Mouse (Mus musculus) leukemia stem cell, adult 10-12 weeks (primary cell): ENCODE results near the gene Bmpr2. TPM values are rescaled to one million over a fixed set of nuclear protein-coding genes. Genes with fewer than 3 reads are reported as not detected.

ENCODE experiments used
- polyA plus RNA-seq: library from polyadenylated mRNA; stranded (reverse); fragments of >175 nt; gene quantifications from 2 replicates; pipeline ENCODE4 v1.2.3, GENCODE M21; 2012; ENCODE audit warnings: low replicate concordance

Bmpr2 gene
- 2.3 and 2.7 TPM in 2 replicates for polyA plus RNA-seq

DNA sequence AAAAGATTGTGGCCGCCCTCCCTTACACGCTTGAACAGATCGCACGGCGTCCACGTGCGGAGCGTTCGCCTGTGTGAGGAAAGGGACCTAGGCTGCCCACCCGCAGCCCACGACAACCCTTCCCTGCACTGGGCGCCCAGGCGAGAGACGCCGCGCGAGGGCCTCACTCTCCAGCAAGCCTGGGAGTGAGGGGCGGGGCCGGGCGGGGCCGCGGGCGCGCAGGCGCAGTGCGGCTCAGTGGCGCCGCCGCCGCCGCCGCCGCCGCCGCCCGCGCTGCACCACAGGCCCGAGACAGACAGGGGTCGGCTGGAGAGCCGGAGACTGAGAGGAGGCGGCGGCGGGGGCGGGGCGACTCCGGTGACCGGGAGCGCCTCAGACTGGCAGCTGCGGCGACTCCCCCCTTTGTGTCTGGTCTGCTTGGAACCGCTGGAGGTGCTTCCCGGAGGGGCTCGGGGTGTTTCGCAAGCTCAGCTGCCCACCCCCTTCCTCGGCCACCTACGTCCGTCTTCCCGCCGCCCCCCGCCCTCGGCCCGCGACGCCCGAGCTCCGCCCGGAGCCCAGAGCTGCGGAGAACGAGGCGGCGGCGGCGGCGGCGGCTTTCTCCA is at the start of gene Bmpr2:
Gene Bmpr2, plus strand, starts transcription at position 237 of the 605 bp plus-strand sequence.

DNA sequence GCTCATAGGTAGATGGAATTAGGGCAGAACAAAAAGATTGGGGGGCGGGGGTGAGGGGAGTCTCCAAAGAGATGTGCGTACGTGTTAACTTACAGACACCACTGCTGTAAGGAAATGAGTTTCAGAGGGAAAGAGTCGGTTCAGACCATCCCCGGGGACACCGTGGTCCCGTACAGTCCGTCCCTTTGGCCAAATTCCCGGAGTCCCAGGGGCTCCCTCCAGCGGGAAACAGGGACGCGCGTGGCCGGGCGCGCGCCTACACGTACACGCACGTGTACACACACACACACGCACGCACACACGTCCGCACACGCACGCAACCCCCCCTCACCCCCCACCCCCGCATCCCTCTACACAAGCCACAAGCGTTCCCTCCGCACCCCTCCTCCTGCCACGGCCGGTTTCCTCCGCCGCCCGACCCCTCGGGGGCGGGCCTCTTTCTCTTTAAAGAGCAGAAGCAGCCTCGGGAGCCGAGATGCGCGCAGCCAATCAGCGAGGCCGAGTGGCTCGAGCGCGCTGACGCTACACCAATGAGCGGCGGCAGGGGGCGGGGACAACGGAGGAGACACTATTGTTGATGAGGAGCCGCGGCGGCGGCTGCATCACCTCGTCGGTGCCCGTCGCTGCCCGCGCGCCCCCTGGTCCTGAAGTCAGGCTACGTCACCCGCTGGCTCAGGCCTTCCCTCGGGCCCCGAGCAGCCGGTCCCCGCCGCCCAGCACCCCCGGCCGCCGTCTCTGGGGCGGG is 149.4 kb downstream of the Bmpr2 start, which contains the start of gene Fam117b:
Gene Fam117b, plus strand, starts transcription at position 594 of the 745 bp plus-strand sequence.

Other genes with a start within 250 kb of the Bmpr2 start
- gene Gm973, start 247.1 kb upstream of the Bmpr2 start, polyA plus RNA-seq = not detected in 2 replicates
- gene Sumo1, start 92.6 kb upstream of the Bmpr2 start, polyA plus RNA-seq = 6.6 and 352 TPM in 2 replicates
- gene Nop58, start 78.4 kb upstream of the Bmpr2 start, polyA plus RNA-seq = 14.6 and 60.0 TPM in 2 replicates
- 19.0 and 30.7 TPM in 2 replicates for gene Fam117b, start 149.6 kb downstream of the Bmpr2 start, polyA plus RNA-seq